Mouse (Mus musculus): ENCODE data around the gene Gpr61. TPM values are rescaled to one million over a fixed set of nuclear protein-coding genes. Genes with fewer than 3 reads are reported as not detected.

Gpr61 gene
- polyA plus RNA-seq (2012; rRNA removed), result 0.05 TPM in 1 of 2 replicates, not detected in the other

DNA sequence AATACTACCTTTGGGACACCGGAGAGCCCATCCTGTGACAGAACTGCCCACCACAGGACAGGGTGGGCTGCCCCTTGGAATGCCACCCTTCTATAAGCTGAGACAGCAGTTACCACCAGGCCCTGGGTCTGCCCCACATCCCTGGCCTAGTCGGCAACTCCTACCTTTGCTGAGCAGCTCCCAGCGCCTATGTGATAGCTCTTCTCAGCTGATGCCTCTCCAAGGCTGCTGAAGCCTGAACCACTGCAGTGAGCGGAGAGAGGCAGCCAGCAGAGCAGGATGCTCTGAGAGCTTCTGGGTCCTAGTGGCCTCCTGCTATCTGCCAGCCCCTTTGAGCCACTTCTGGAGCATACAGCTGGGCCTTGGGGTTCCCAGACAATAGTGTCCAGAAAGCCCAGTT lies at the start of gene Gpr61:
Gene Gpr61 (minus strand): TSS at position 227 of the 400 bp plus-strand sequence.
- 72% methylated on average over 4 of the region's 4 CpGs for WGBS
- TF ChIP-seq POLR2A (IDR thresholded peaks at IDR 0.05; ENCODE audit: low read depth, low read length), result no peak
- TF ChIP-seq CTCF (IDR thresholded peaks at IDR 0.05; ENCODE audit: extremely low read depth, insufficient read length, insufficient replicate concordance, low read depth, low read length), result no peak
- no peaks in the 10 kb centered on the region for H3K4me1 ChIP-seq (ENCODE audit: control insufficient read depth, insufficient read depth, insufficient read length, low read length)
- H3K36me3 ChIP-seq (ENCODE audit: control insufficient read depth, insufficient read depth, low read length), result no peaks in the 10 kb centered on the region
- no peaks in the 10 kb centered on the region for H3K27me3 ChIP-seq (ENCODE audit: control insufficient read depth, insufficient read depth, low read length)
- H3K4me3 ChIP-seq (ENCODE audit: low read depth, low read length), result no peak within 1 kb of the TSS
- no peak within 1 kb of the TSS for H3K27ac ChIP-seq (ENCODE audit: insufficient read depth, low read depth, low read length)

DNA sequence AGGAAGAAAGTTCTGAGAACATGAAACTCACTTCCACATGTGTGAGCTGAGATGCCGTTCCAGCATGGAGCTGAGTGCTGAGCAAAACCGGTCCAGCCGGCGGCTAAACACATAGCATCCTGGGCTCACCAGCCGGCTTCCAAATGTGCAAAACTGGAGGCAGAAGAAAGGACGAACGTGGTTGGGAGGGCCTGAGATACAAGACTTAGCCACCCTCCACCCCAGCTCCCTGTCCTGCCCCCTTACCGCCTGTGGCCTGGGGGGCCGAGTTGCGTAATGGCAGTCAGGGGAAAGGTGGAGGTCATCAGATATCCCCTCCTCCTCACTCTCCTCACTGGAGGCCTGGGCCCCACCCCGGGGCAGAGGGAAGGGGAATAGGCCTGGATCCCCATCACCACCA lies 49.8 kb upstream of the Gpr61 start:
- H3K4me1 ChIP-seq (ENCODE audit: control insufficient read depth, insufficient read depth, insufficient read length, low read length), result peaks cover 5% of the 10 kb centered on the region; the same call in 1 of the 2 replicates
- 87% methylated on average over 11 of the region's 11 CpGs for WGBS
- H3K27me3 ChIP-seq (ENCODE audit: control insufficient read depth, insufficient read depth, low read length), result no peaks in the 10 kb centered on the region
- no peak for TF ChIP-seq CTCF (IDR thresholded peaks at IDR 0.05; ENCODE audit: extremely low read depth, insufficient read length, insufficient replicate concordance, low read depth, low read length)
- no peak for TF ChIP-seq POLR2A (IDR thresholded peaks at IDR 0.05; ENCODE audit: low read depth, low read length)
- H3K27ac ChIP-seq (ENCODE audit: insufficient read depth, low read depth, low read length), result no peak overlapping the region
- H3K36me3 ChIP-seq (ENCODE audit: control insufficient read depth, insufficient read depth, low read length), result no peaks in the 10 kb centered on the region; the same call in 1 of the 2 replicates
- no peak overlapping the region for H3K4me3 ChIP-seq (ENCODE audit: low read depth, low read length)

DNA sequence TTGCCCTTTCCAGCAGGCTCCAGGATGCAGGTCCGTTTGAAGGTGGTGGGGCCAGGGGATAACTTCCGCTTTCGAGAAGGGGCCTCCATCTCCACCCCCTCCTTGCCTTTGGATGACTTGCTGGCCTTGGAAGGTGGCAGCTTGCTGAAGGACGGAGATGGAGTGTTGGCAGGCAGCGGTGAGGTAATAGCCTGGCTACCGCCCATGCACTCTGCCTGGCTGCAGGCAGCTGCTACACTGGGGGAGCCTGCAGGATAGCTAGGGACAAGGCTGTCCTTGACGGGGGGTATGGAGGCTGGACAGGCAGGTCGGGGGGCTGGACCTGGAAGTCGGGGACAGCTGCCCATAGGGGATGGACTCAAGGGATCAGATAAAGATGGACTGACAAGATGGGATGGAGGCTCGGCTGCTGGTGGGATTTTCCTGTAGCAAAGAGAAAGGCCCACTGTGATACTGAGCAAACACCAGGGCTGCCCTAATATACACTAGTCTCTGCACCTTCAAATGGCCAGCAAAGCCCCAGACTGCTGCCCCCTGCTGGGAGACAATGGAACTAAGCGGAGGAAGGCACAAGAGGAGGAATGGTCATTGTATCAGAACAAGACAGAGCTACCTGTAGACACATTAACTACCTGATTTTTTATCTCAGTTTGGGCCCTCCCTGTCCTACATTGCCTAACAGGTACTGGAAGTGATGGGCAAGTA lies 49.1 kb upstream of the Gpr61 start:
- no peak overlapping the region for H3K4me3 ChIP-seq (ENCODE audit: low read depth, low read length)
- peak; percentile 91; the same call in 1 of the 2 replicates for TF ChIP-seq CTCF (IDR thresholded peaks at IDR 0.05; ENCODE audit: extremely low read depth, insufficient read length, insufficient replicate concordance, low read depth, low read length)
- no peak for TF ChIP-seq POLR2A (IDR thresholded peaks at IDR 0.05; ENCODE audit: low read depth, low read length)
- H3K27me3 ChIP-seq (ENCODE audit: control insufficient read depth, insufficient read depth, low read length), result no peaks in the 10 kb centered on the region
- H3K36me3 ChIP-seq (ENCODE audit: control insufficient read depth, insufficient read depth, low read length), result no peaks in the 10 kb centered on the region; the same call in 1 of the 2 replicates
- 82% methylated on average over 11 of the region's 11 CpGs for WGBS
- H3K27ac ChIP-seq (ENCODE audit: insufficient read depth, low read depth, low read length), result no peak overlapping the region
- peaks cover 8% of the 10 kb centered on the region for H3K4me1 ChIP-seq (ENCODE audit: control insufficient read depth, insufficient read depth, insufficient read length, low read length)

DNA sequence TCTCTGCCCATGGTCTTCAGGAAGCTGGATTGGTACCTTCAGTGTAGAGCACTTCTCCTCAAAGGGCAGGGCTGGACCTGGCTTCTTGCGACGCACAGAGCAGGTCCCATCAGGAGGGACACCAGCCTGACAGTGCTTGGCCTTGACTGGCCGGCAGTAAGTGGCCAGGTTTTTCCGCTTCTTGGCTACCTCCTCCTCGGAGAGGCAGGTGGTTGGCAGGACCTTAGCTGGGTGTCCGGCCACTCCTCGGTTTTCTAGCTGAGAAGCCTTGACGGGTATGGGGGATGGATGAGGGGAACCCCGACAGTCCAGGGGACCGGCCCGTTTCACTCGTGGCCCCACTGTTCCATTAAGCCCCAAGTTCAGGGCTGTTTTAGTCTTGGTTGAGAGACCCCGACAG lies 48.5 kb upstream of the Gpr61 start:
- H3K27ac ChIP-seq (ENCODE audit: insufficient read depth, low read depth, low read length), result no peak overlapping the region
- H3K4me3 ChIP-seq (ENCODE audit: low read depth, low read length), result no peak overlapping the region
- no peaks in the 10 kb centered on the region for H3K27me3 ChIP-seq (ENCODE audit: control insufficient read depth, insufficient read depth, low read length)
- TF ChIP-seq CTCF (IDR thresholded peaks at IDR 0.05; ENCODE audit: extremely low read depth, insufficient read length, insufficient replicate concordance, low read depth, low read length) (no peak), POLR2A (IDR thresholded peaks at IDR 0.05; ENCODE audit: low read depth, low read length) (no peak)
- WGBS, result 92% methylated on average over 13 of the region's 13 CpGs
- peaks cover 8% of the 10 kb centered on the region for H3K4me1 ChIP-seq (ENCODE audit: control insufficient read depth, insufficient read depth, insufficient read length, low read length)
- no peaks in the 10 kb centered on the region; the same call in 1 of the 2 replicates for H3K36me3 ChIP-seq (ENCODE audit: control insufficient read depth, insufficient read depth, low read length)

DNA sequence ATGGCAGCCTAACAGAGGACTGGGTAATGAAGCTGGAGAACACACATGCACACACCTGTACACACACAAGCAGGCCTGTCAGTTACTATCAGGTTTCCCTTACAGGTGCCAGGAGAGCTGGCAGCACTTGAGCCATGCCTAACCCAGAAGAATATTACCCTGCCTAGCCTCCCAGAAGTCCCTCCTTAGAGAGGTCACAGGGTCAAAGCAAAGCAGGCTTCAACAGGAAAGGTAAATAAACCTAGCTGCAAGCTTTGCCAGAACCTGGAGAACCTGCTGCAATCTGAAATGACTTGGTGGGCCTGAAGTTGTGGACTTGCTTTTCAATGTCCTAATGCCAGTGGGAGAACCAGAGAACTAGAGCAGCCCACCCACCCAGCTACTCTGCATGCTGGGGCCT lies 47.8 kb upstream of the Gpr61 start:
- Histone ChIP-seq H3K4me3 (ENCODE audit: low read depth, low read length) (no peak overlapping the region), H3K36me3 (ENCODE audit: control insufficient read depth, insufficient read depth, low read length) (no peaks in the 10 kb centered on the region; the same call in 1 of the 2 replicates), H3K27ac (ENCODE audit: insufficient read depth, low read depth, low read length) (no peak overlapping the region), H3K27me3 (ENCODE audit: control insufficient read depth, insufficient read depth, low read length) (no peaks in the 10 kb centered on the region), H3K4me1 (ENCODE audit: control insufficient read depth, insufficient read depth, insufficient read length, low read length) (peaks cover 8% of the 10 kb centered on the region)
- TF ChIP-seq POLR2A (IDR thresholded peaks at IDR 0.05; ENCODE audit: low read depth, low read length) (no peak), CTCF (IDR thresholded peaks at IDR 0.05; ENCODE audit: extremely low read depth, insufficient read length, insufficient replicate concordance, low read depth, low read length) (no peak)

DNA sequence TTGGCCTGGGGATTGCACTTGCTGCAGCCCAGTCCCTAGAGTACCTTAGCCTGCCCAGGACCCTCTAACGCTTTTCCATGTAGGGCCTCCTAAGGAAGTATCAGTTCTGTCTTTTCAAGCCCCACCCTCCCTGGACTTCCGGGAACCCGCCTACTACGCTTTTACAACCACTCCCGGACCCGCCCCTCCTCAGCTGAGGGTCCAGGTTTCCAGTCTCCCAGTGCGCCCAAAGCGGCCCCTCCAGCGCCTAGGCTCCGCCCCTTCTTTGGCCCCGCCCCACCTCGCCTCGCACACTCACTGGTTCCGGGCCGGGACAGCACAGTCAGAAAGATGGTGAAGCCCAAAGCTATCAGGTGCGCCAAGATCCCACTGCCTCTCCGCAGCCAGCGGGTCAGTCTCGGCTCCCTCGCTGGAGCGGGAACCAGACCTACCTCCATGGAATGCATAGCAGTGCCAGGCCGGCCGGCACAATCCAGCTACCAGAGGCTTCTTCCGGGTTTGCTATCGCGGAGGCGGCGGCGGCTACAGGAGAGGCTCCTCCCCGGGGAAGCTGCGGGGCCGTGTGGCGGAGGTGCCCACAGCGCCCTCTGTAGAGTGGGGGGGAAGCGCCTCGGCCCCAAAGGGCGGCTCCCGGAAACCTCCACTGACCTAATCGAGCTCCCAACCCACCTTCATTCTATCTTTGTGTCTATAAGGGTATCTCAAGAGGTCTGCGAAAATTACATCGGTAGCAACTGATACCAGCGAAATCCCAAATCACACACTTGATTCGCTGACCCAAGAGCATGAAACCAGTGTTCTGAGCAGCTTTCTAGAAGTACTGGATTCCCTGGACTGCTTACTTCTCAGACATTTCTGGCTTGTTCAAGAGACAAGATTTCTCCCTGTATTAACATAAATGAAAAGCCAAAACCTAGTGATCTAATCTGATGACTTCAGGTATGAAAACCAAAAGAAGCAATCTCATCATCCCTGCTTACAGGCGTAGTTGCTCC lies 45.9 kb upstream of the Gpr61 start, which contains the start of gene Cyb561d1:
Gene Cyb561d1 (minus strand): TSS at position 884 of the 995 bp plus-strand sequence.
- Histone ChIP-seq H3K27ac (ENCODE audit: insufficient read depth, low read depth, low read length) (peak within 1 kb of the TSS; percentile 99), H3K36me3 (ENCODE audit: control insufficient read depth, insufficient read depth, low read length) (no peaks in the 10 kb centered on the region; the same call in 1 of the 2 replicates), H3K4me3 (ENCODE audit: low read depth, low read length) (peak within 1 kb of the TSS; percentile 86), H3K27me3 (ENCODE audit: control insufficient read depth, insufficient read depth, low read length) (no peaks in the 10 kb centered on the region), H3K4me1 (ENCODE audit: control insufficient read depth, insufficient read depth, insufficient read length, low read length) (peaks cover 14% of the 10 kb centered on the region)
- WGBS, result 2% methylated on average over 44 of the region's 44 CpGs
- TF ChIP-seq CTCF (IDR thresholded peaks at IDR 0.05; ENCODE audit: extremely low read depth, insufficient read length, insufficient replicate concordance, low read depth, low read length) (peak; percentile 62), POLR2A (IDR thresholded peaks at IDR 0.05; ENCODE audit: low read depth, low read length) (no peak; the same call in 1 of the 2 replicates)

Data from small intestine, adult 2 months (tissue).